Mouse (Mus musculus) hindbrain, embryonic 13.5 days (tissue): ENCODE data around the gene Ifnl2. TPM values are rescaled to one million over a fixed set of nuclear protein-coding genes. Genes with fewer than 3 reads are reported as not detected.
A peak's percentile ranks its signal among the peaks of the same experiment; 100 is the strongest.
"Not testable (repeated sequence)": the region's sequence is repeated elsewhere in the genome, so short reads cannot be mapped to it uniquely, and the experiment has no call there.

Source experiments
- ATAC-seq: fragments of 200-750 bp; cut with Nextera tagmentation; 2 replicates; pipeline ENCODE4 v1.8.0; 2017; ENCODE audit warnings: moderate TSS enrichment; ENCODE audit not compliant: low FRiP score
- H3K27ac ChIP-seq: fragments of 300-500 bp; sonication (generic); 2 replicates; pipeline ENCODE4 v1.5.1; 2015; ENCODE audit warnings: inconsistent platforms, mild to moderate bottlenecking, moderate library complexity
- H3K27me3 ChIP-seq: fragments of 300-500 bp; sonication (generic); 2 replicates; pipeline ENCODE4 v1.6.1; 2015; ENCODE audit warnings: mild to moderate bottlenecking, inconsistent platforms
- H3K36me3 ChIP-seq: fragments of 300-500 bp; sonication (generic); 2 replicates; pipeline ENCODE4 v1.6.1; 2015; ENCODE audit warnings: mild to moderate bottlenecking, inconsistent platforms
- H3K4me1 ChIP-seq: fragments of 300-500 bp; sonication (generic); replicated peaks from 2 replicates; pipeline ENCODE4 v1.6.1; 2015; ENCODE audit warnings: inconsistent platforms
- H3K4me2 ChIP-seq: fragments of 300-500 bp; sonication (generic); 2 replicates; pipeline ENCODE4 v1.6.1; 2015; ENCODE audit warnings: inconsistent platforms, mild to moderate bottlenecking, moderate library complexity
- H3K4me3 ChIP-seq: fragments of 300-500 bp; sonication (generic); 2 replicates; pipeline ENCODE4 v1.5.1; 2015; ENCODE audit warnings: mild to moderate bottlenecking, inconsistent platforms
- H3K9ac ChIP-seq: fragments of 300-500 bp; sonication (generic); 2 replicates; pipeline ENCODE4 v1.6.1; 2015; ENCODE audit warnings: mild to moderate bottlenecking, inconsistent platforms
- H3K9me3 ChIP-seq: fragments of 300-500 bp; sonication (generic); 2 replicates; pipeline ENCODE4 v1.6.1; 2016; ENCODE audit warnings: inconsistent platforms
- WGBS: fragments of 180-500 bp; shearing (Covaris S2); methylation state at CpG from one replicate; pipeline ENCODE4 v1.1.7; 2015; 5-methylcytosine and 5-hydroxymethylcytosine counted together
- polyA plus RNA-seq: library from polyadenylated mRNA; unstranded; fragments of >200 nt; fragmentation: Nextera tagmentation; extraction: Ambion mirVana; gene quantifications from 2 replicates; pipeline ENCODE4 v1.2.1, GENCODE M21; 2015

The Ifnl2 gene
- polyA plus RNA-seq = not detected in 2 replicates

GRCm38 (mm10) chr7:28510405-28510974 lies at the start of gene Ifnl2:
Ifnl2 (minus strand) TSS chr7:28510455.
- H3K4me1 ChIP-seq, ATAC-seq, H3K27ac ChIP-seq, H3K4me2 ChIP-seq, H3K27me3 ChIP-seq, H3K4me3 ChIP-seq, H3K9ac ChIP-seq, H3K9me3 ChIP-seq, H3K36me3 ChIP-seq: not testable (repeated sequence)
- WGBS = 62% methylated on average over 8 of the region's 8 CpGs

DNA sequence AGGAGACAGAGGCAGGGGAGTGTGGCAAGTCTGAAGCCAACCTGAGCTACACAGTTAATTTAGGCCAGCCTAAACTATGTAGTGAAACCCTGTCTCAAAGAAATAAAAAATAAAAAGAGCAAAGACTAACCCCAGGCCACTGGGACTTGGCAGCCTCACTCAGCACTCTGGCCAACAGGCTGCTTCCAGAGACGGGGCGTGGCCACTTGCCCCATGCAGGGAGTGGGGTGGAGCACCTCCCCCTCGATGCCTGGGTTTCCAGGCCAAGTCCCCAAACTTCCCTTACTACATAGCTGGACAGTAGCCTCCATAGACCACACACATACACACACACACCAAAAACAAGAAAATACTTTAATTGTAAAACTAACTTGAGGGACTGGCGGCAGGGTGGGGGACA lies 48.2 kb upstream of the Ifnl2 start:
- Histone ChIP-seq H3K4me2 (no peak overlapping the region), H3K27ac (no peak overlapping the region), H3K4me3 (no peak overlapping the region), H3K9me3 (no peaks in the 10 kb centered on the region), H3K4me1 (peaks cover 5% of the 10 kb centered on the region; the same call in 1 of the 2 replicates), H3K36me3 (peaks cover 47% of the 10 kb centered on the region), H3K9ac (no peak overlapping the region), H3K27me3 (no peaks in the 10 kb centered on the region)
- WGBS = 71% methylated on average over 4 of the region's 4 CpGs
- ATAC-seq = no peak

DNA sequence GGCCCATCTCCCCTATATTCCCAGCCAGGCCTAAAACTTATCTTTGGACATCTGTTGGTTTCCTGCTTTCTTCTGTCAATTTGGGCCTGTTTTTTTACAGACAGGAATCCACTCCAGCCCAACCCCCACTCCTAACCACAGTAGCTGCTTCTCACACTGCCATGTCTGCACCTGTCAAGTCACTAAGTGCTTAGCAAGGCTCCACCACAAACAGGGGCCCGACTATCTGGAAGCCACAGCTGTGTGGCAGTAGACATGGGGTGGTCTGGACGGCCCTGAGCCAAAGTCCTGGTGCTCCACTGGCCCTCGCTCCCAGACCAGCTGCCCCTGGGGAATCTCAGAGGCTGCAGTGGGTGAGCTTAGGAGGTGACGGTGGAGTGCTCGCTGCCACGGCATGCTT lies 47.5 kb upstream of the Ifnl2 start:
- ATAC-seq = no peak
- no peak overlapping the region for H3K4me3 ChIP-seq
- WGBS = 88% methylated on average over 6 of the region's 6 CpGs
- 0 out of 2 replicates have a peak overlapping the region, but pooled peaks have one; percentile 48 for H3K27ac ChIP-seq
- no peaks in the 10 kb centered on the region for H3K9me3 ChIP-seq
- no peaks in the 10 kb centered on the region for H3K27me3 ChIP-seq
- H3K4me2 ChIP-seq = no peak overlapping the region
- peaks cover 39% of the 10 kb centered on the region for H3K36me3 ChIP-seq
- no peak overlapping the region for H3K9ac ChIP-seq
- H3K4me1 ChIP-seq = peaks cover 5% of the 10 kb centered on the region; the same call in 1 of the 2 replicates

DNA sequence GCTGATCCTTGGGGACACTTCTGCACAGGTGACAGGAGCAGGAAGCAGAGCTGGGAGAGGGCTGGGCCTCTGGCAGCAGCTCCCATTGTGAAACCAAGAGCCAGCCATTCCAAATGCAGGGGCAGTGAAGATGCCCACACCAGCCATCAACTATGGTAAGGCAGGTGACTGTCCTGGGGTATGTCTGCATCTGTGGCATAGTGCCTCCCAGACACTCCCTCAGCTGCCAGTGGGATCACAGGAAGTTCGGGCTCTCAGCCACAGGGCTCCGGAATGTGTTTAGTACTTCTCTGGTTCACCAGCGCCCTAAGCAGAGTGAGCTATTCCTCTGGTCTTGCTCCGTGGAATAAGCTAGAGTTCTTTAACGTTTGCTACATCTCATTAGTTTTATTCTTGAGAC lies 46.8 kb upstream of the Ifnl2 start:
- Histone ChIP-seq H3K4me1 (peaks cover 5% of the 10 kb centered on the region; the same call in 1 of the 2 replicates), H3K27me3 (no peaks in the 10 kb centered on the region), H3K4me2 (no peak overlapping the region), H3K9ac (no peak overlapping the region), H3K27ac (no peak overlapping the region), H3K36me3 (peaks cover 33% of the 10 kb centered on the region), H3K9me3 (no peaks in the 10 kb centered on the region), H3K4me3 (no peak overlapping the region)
- 79% methylated on average over 5 of the region's 5 CpGs for WGBS
- ATAC-seq = no peak

DNA sequence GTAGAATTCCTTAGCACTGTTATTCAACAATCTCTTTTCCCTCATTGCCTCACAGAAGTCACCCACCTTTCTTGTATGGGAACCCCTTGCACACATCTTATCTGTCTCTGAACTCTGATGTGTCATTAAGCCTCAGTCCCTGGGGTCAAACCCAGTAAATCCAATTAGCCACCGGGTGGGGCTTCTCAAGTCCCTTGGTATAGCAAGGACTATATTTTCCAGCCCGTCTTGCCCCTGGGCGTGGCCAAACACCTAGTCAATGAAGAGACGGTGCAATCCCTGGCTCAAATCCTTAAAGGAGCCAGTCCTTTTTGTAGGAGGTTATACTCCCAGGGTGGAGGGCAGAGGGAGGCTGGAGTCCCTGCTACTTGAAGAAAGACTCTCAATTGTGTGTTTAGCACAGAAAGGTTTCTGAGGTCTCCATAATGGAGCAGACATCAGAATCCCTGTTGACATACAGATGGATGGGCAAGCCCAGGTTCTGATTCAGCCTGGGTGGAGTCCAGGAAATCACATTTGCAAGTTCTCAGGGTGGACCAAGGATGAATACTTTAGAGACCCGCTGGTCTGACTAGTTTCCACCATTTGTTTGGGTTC lies 45.8 kb upstream of the Ifnl2 start:
- Histone ChIP-seq H3K27me3 (no peaks in the 10 kb centered on the region), H3K4me3 (no peak overlapping the region), H3K4me1 (peaks cover 5% of the 10 kb centered on the region; the same call in 1 of the 2 replicates), H3K9ac (no peak overlapping the region), H3K9me3 (no peaks in the 10 kb centered on the region), H3K36me3 (peaks cover 27% of the 10 kb centered on the region), H3K27ac (no peak overlapping the region), H3K4me2 (no peak overlapping the region)
- ATAC-seq = no peak
- 31% methylated on average over 5 of the region's 5 CpGs for WGBS

- no peak overlapping the region for H3K27ac ChIP-seq
- no peak for ATAC-seq
- peaks cover 6% of the 10 kb centered on the region for H3K27me3 ChIP-seq
- no peak overlapping the region for H3K9ac ChIP-seq
- no peaks in the 10 kb centered on the region for H3K36me3 ChIP-seq
- H3K4me2 ChIP-seq = no peak overlapping the region
- peaks cover 5% of the 10 kb centered on the region; the same call in 1 of the 2 replicates for H3K4me1 ChIP-seq
- H3K4me3 ChIP-seq = no peak overlapping the region
- 92% methylated on average over 6 of the region's 6 CpGs for WGBS
- H3K9me3 ChIP-seq = no peaks in the 10 kb centered on the region
Measured at GRCm38 (mm10) chr7:28553076-28553475, 42.8 kb upstream of the Ifnl2 start.

- 81% methylated on average over 6 of the region's 7 CpGs for WGBS
- Histone ChIP-seq H3K27me3 (peaks cover 55% of the 10 kb centered on the region), H3K4me2 (no peak overlapping the region), H3K27ac (no peak overlapping the region), H3K9ac (no peak overlapping the region), H3K4me3 (no peak overlapping the region), H3K9me3 (no peaks in the 10 kb centered on the region), H3K4me1 (peaks cover 28% of the 10 kb centered on the region), H3K36me3 (no peaks in the 10 kb centered on the region)
- no peak for ATAC-seq
Measured at GRCm38 (mm10) chr7:28547628-28548027, 37.4 kb upstream of the Ifnl2 start.

- ATAC-seq = no peak
- no peak within 1 kb of the TSS for H3K27ac ChIP-seq
- H3K4me3 ChIP-seq = peak within 1 kb of the TSS; percentile 37
- peak within 1 kb of the TSS; percentile 62 for H3K9ac ChIP-seq
- 4% methylated on average over 5 of the region's 5 CpGs for WGBS
- H3K4me1 ChIP-seq = peaks cover 28% of the 10 kb centered on the region
- H3K36me3 ChIP-seq = no peaks in the 10 kb centered on the region
- H3K9me3 ChIP-seq = no peaks in the 10 kb centered on the region
- peak within 1 kb of the TSS; percentile 61 for H3K4me2 ChIP-seq
- H3K27me3 ChIP-seq = peaks cover 55% of the 10 kb centered on the region
Measured at GRCm38 (mm10) chr7:28547154-28547553, 36.9 kb upstream of the Ifnl2 start, which contains the start of gene Nccrp1. Nccrp1 (minus strand) TSS chr7:28547254.

DNA sequence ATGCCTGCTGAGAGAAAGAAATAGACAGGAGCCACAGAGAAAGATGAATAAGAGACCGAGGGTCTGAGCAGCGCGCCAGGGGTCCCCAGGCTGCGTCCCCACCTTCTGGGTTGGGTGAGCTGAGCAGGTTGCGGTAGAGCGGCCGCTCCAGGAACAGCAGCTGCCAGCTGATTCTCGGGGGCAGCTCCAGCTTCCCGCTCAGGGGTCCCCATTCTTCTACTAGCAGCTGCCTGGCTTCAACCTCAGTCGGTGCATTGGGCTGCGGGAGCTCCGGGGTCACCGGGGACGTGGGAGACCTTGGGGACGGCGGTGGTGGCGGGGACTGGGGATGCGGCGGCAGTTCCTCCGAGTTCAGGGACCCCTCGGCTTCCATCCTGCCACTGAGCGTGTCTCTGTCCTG lies 36.4 kb upstream of the Ifnl2 start:
- peaks cover 28% of the 10 kb centered on the region for H3K4me1 ChIP-seq
- H3K36me3 ChIP-seq = no peaks in the 10 kb centered on the region
- ATAC-seq = no peak
- WGBS = 2% methylated on average over 22 of the region's 22 CpGs
- H3K9me3 ChIP-seq = no peaks in the 10 kb centered on the region
- H3K9ac ChIP-seq = peak overlapping the region; percentile 62
- peak overlapping the region; percentile 37 for H3K4me3 ChIP-seq
- H3K4me2 ChIP-seq = peak overlapping the region; percentile 61
- H3K27me3 ChIP-seq = peaks cover 55% of the 10 kb centered on the region
- no peak overlapping the region for H3K27ac ChIP-seq

GRCm38 (mm10) chr7:28545891-28546210 lies 35.6 kb upstream of the Ifnl2 start:
- no peak for ATAC-seq
- Histone ChIP-seq H3K4me3 (no peak overlapping the region), H3K27me3 (peaks cover 55% of the 10 kb centered on the region), H3K9me3 (no peaks in the 10 kb centered on the region), H3K4me1 (peaks cover 28% of the 10 kb centered on the region), H3K36me3 (no peaks in the 10 kb centered on the region), H3K4me2 (peak overlapping the region; percentile 61; the same call in 1 of the 2 replicates), H3K9ac (no peak overlapping the region), H3K27ac (no peak overlapping the region)
- WGBS = 53% methylated on average over 7 of the region's 7 CpGs

DNA sequence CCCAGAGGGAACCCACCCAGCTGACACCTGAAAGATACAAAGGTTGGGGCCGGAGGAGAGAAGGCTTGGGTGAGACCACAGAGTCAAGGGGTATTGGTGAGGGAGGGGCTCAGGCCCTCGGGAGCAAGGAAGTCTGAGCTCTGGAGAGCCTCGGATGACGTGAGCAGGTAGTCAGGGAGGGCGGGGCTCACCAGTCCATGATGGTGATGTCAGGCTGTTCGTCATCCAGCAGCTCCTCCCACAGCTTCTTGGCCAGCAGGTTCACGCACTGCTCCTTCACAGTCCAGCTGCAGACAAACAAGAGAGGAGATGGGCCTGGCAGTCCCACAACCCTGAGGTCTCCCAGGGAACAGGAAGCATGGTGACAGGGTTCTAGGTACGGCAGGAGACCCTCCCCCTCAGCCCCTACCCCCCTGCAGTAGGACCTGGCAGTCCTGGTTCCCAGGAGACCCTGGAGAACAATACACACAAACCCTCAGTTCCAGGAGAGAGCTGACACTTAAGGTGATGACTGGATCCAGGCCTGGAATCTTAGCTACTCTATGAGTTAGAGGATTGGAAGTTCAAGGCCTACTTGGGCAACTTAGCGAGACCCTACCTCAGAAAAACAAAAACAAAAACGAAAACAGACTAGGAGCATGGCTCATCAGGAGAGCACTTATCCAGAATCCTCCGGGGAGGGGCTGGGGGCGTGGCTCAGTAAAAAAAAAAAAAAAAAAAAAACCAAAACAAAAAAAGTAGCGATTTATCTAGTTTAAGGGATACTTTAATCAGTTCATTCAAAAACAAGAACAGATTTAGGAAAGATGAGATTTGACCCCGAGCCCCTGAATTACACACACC lies 35.0 kb upstream of the Ifnl2 start:
- no peaks in the 10 kb centered on the region for H3K9me3 ChIP-seq
- ATAC-seq = 0 out of 2 replicates have a peak, but pooled peaks have one; percentile 39
- WGBS = 24% methylated on average over 14 of the region's 14 CpGs

GRCm38 (mm10) chr7:28544051-28544601 lies 33.9 kb upstream of the Ifnl2 start:
- H3K9ac ChIP-seq = peak overlapping the region; percentile 35; the same call in 1 of the 2 replicates
- no peaks in the 10 kb centered on the region for H3K36me3 ChIP-seq
- H3K4me1 ChIP-seq = peaks cover 28% of the 10 kb centered on the region
- peak overlapping the region; percentile 42 for H3K4me2 ChIP-seq
- H3K4me3 ChIP-seq = peak overlapping the region; percentile 19
- no peak; the same call in 1 of the 2 replicates for ATAC-seq
- 3% methylated on average over 25 of the region's 27 CpGs for WGBS
- no peak overlapping the region for H3K27ac ChIP-seq
- H3K27me3 ChIP-seq = peaks cover 55% of the 10 kb centered on the region
- no peaks in the 10 kb centered on the region for H3K9me3 ChIP-seq

More for the DNA sequence above, 35.0 kb upstream of the Ifnl2 start:
- Histone ChIP-seq H3K27me3 (peaks cover 55% of the 10 kb centered on the region), H3K36me3 (no peaks in the 10 kb centered on the region), H3K27ac (no peak overlapping the region), H3K4me1 (peaks cover 28% of the 10 kb centered on the region), H3K9ac (no peak overlapping the region), H3K4me3 (no peak overlapping the region), H3K4me2 (no peak overlapping the region)
